Mouse (Mus musculus): ENCODE results near the gene Galm. TPM values are rescaled to one million over a fixed set of nuclear protein-coding genes. Genes with fewer than 3 reads are reported as not detected.
"Not testable (repeated sequence)": the region's sequence is repeated elsewhere in the genome, so short reads cannot be mapped to it uniquely, and the experiment has no call there.

Galm gene
- total RNA-seq, 2 experiments from 2014 or later = 2.3 to 2.6 TPM

GRCm38 (mm10) chr17:80172761-80173160, 45.5 kb downstream of the Galm start:
- intact Hi-C loops (cut with DNase I) = no loop called here
- H3K27ac ChIP-seq = no peak overlapping the region
- no peak for TF ChIP-seq CTCF (IDR thresholded peaks at IDR 0.05)
- no peak for DNase-seq
- no peak overlapping the region for H3K4me3 ChIP-seq

GRCm38 (mm10) chr17:80173708-80174107, 46.4 kb downstream of the Galm start:
- Histone ChIP-seq H3K27ac (no peak overlapping the region), H3K4me3 (no peak overlapping the region)
- intact Hi-C loops (cut with DNase I) = no loop called here
- no peak for DNase-seq
- no peak for TF ChIP-seq CTCF (IDR thresholded peaks at IDR 0.05)

- intact Hi-C loops (cut with DNase I) = no loop called here
- no peak overlapping the region for H3K27ac ChIP-seq
- DNase-seq = no peak
- TF ChIP-seq CTCF (IDR thresholded peaks at IDR 0.05) = no peak
- H3K4me3 ChIP-seq = no peak overlapping the region
Measured at GRCm38 (mm10) chr17:80174146-80174545, 46.9 kb downstream of the Galm start.

- H3K4me3 ChIP-seq = no peak overlapping the region
- TF ChIP-seq CTCF (IDR thresholded peaks at IDR 0.05) = no peak
- DNase-seq = no peak
- intact Hi-C loops (cut with DNase I) = no loop called here
- H3K27ac ChIP-seq = no peak overlapping the region
Measured at GRCm38 (mm10) chr17:80174699-80175385, 47.6 kb downstream of the Galm start.

GRCm38 (mm10) chr17:80175386-80175739, 48.1 kb downstream of the Galm start:
- no peak for TF ChIP-seq CTCF (IDR thresholded peaks at IDR 0.05)
- Histone ChIP-seq H3K4me3 (no peak overlapping the region), H3K27ac (no peak overlapping the region)
- DNase-seq = no peak
- intact Hi-C loops (cut with DNase I) = no loop called here

GRCm38 (mm10) chr17:80175966-80176365, 48.7 kb downstream of the Galm start:
- Histone ChIP-seq H3K27ac (no peak overlapping the region), H3K4me3 (no peak overlapping the region)
- DNase-seq = no peak
- intact Hi-C loops (cut with DNase I) = no loop called here
- TF ChIP-seq CTCF (IDR thresholded peaks at IDR 0.05) = no peak

GRCm38 (mm10) chr17:80178846-80179245, 51.6 kb downstream of the Galm start:
- H3K27ac ChIP-seq; DNase-seq; intact Hi-C loops (cut with DNase I); H3K4me3 ChIP-seq: not testable (repeated sequence)

- Histone ChIP-seq H3K4me3 (no peak overlapping the region), H3K27ac (no peak overlapping the region)
- intact Hi-C loops (cut with DNase I) = loop anchor here (1.0 to 5.0 kb wide), 2 partner anchors 132 to 518 kb away; no protein-coding TSS in a partner anchor
- peak; percentile 82 for DNase-seq
- peak; percentile 85 for TF ChIP-seq CTCF (IDR thresholded peaks at IDR 0.05)
Measured at GRCm38 (mm10) chr17:80179959-80180358, 52.7 kb downstream of the Galm start.

GRCm38 (mm10) chr17:80180468-80180867, 53.2 kb downstream of the Galm start:
- intact Hi-C loops (cut with DNase I) = loop anchor here (1.0 to 5.0 kb wide), 2 partner anchors 132 to 518 kb away; no protein-coding TSS in a partner anchor
- no peak overlapping the region for H3K4me3 ChIP-seq
- no peak overlapping the region for H3K27ac ChIP-seq
- DNase-seq = no peak
- TF ChIP-seq CTCF (IDR thresholded peaks at IDR 0.05) = no peak

- intact Hi-C loops (cut with DNase I) = loop anchor here (5.0 kb wide), 1 partner anchor 521 kb away; no protein-coding TSS in a partner anchor
- DNase-seq = no peak
- Histone ChIP-seq H3K4me3 (no peak overlapping the region), H3K27ac (no peak overlapping the region)
- no peak for TF ChIP-seq CTCF (IDR thresholded peaks at IDR 0.05)
Measured at GRCm38 (mm10) chr17:80183615-80184014, 56.3 kb downstream of the Galm start.

GRCm38 (mm10) chr17:80193075-80193474, 65.8 kb downstream of the Galm start:
- peak; percentile 55 for TF ChIP-seq CTCF (IDR thresholded peaks at IDR 0.05)
- H3K27ac ChIP-seq = no peak overlapping the region
- DNase-seq = no peak
- intact Hi-C loops (cut with DNase I) = loop anchor here (5.0 kb wide), 1 partner anchor 341 kb away; no protein-coding TSS in a partner anchor
- H3K4me3 ChIP-seq = no peak overlapping the region

GRCm38 (mm10) chr17:80199160-80199778, 72.0 kb downstream of the Galm start:
- H3K27ac ChIP-seq = no peak overlapping the region
- DNase-seq = no peak
- H3K4me3 ChIP-seq = no peak overlapping the region
- no peak for TF ChIP-seq CTCF (IDR thresholded peaks at IDR 0.05)
- intact Hi-C loops (cut with DNase I) = no loop called here

GRCm38 (mm10) chr17:80205657-80206056, 78.4 kb downstream of the Galm start:
- intact Hi-C loops (cut with DNase I) = loop anchor here (5.0 kb wide), 1 partner anchor 277 kb away; the partner anchor contains the start of gene Sos1
- Histone ChIP-seq H3K27ac (peak overlapping the region; percentile 96), H3K4me3 (peak overlapping the region; percentile 90)
- TF ChIP-seq CTCF (IDR thresholded peaks at IDR 0.05) = no peak
- no peak for DNase-seq

Data from gastrocnemius, adult 2 months (tissue).